Mouse (Mus musculus) Muller cell, postnatal 12 days (primary cell): ENCODE data around the gene Vps13d.

ENCODE experiments used
- DNase-seq: peaks from one replicate; pipeline ENCODE4 v3.0.0-alpha.2; 2015; ENCODE audit errors: inconsistent ontology term

Gene Vps13d

DNA sequence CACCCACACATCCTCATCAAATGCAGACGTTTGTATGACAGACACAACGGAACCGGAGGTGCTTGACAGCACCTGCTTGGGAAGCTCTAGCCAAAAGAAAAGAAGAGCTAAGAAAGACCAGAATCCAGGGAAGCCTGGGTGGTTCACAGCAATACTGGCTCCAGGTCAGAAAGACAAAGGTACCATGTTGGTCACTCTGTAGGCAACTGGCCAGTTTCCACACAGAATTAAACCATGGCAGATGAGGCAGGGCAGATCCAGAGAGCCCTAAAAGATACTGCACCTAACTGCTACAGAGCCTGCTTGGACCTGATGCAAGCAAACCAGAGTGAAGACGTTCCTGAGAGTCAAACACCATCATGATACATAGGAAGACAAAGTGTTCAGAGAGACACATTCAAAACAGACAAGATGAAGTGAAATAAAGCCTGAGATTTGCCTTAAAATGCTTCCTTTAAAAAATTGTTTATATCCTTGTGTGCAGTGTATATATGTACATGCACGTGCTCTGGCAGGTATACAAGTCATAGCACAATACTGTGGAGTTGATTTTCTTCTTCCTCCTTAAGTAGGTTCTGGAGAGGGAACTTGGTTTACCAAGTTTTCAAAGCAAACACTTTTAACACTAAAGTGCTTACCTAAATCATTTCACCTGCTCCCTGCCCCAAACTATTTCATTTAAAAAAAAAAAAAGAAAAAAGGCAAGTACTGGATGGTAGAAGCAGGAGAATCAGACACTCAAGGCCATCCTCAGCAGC, 44.3 kb downstream of the Vps13d start:
- DNase-seq = no peak

GRCm38 (mm10) chr4:145147006-145147961, 47.5 kb downstream of the Vps13d start:
- DNase-seq = no peak

- no peak for DNase-seq
Measured at GRCm38 (mm10) chr4:145143533-145143932, 51.3 kb downstream of the Vps13d start.

DNA sequence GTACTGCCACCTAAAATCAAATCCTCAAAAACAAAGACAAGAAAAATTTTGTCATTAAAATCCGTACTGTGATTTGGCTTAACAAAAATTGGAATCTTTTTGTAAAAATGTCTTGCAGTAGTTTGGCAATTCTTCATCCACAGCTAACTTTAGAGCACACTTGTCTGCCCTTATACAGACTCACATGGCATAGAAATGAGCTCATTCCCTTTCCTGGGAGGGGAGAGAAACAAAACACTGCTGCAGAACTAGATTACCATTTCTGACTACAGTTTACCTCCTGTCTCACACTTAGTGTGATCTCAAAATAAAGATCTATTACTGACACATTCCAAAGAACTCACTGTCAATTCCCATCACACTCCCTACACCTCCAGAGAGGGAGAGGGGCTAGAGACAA, 58.1 kb downstream of the Vps13d start:
- DNase-seq = no peak

DNA sequence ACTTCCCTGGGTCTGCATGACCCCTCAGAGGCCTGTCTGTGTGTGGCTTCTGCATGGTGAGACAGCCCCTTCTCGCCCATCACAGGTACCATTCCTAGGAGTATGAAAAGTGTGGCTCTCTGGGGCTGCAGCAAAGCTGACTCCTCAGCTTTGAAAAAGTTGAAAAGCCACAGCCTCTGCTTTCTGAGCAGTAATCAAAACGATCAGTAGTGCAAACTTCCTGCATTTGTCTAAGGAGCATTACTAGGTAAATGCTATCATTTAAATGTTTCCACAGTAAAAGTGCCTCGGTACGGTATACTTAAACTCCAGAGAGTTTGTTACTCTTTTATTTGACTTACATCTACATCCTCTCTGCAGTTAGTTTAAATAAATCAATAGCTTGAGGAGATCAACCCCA, 59.3 kb downstream of the Vps13d start:
- no peak for DNase-seq

DNA sequence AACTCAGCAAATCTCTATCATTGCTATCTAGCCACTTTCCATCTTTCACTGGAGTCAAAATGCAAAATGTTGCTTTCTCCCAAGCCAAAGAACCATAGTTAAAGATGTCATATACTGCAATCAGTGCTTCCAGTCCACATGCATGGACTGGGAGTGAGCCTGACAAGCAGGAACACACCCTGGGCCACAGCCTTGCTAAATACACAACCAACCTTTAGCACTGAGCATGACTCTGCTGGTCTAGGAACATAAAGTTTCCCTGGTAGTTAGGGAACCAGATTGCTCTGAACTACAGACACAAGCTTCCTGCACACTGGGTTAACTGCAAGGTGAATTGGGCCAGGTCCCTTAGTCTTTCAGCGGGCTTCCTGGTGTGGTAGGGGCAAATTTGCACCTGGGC, 64.0 kb downstream of the Vps13d start:
- no peak for DNase-seq

- no peak for DNase-seq
Measured at GRCm38 (mm10) chr4:145129956-145130548, 64.8 kb downstream of the Vps13d start.

GRCm38 (mm10) chr4:145125463-145126220, 69.2 kb downstream of the Vps13d start:
- DNase-seq = peak; percentile 51

GRCm38 (mm10) chr4:145124419-145124818, 70.4 kb downstream of the Vps13d start:
- DNase-seq = no peak

- no peak for DNase-seq
Measured at GRCm38 (mm10) chr4:145111641-145112040, 83.2 kb downstream of the Vps13d start.

DNA sequence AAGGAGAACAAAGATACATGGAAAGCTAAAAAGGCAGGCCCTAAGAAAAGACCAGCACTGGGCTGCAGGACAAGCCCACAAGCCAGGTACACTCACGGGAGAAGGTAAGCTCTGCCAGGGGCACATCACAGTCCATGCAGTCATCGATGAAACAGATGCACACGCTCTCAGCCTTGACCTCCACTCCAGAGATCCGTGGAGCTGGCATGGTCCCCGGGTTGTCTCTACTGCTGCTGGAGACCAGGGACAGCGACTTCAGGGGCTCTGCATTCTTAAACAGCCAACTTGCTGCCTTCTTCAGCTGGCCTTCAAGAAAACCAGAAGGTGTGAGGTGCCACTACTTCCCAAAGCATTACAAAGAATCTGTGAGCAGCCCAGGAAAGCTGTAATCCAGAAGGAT, 84.1 kb downstream of the Vps13d start:
- no peak for DNase-seq

- DNase-seq = no peak
Measured at GRCm38 (mm10) chr4:145106796-145107195, 88.0 kb downstream of the Vps13d start.

DNA sequence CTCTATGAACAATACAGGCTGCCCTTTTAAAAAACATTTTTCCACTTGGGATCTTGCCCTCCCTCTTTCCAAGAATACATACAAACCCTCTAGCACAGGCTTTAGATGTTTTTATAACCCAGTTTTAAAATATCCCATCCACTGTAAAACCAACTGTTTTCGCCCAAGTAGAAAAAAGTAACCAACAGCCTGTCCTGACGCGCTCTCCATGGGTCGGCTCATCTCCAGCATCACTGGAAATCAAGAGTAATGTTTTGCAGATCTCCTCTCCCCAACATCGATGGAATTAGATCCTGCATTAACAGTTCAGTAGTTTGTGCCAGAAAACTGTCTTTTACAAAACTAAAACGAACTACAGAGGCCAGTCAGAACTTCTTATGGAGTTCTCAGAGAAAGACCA, 89.5 kb downstream of the Vps13d start:
- DNase-seq = no peak

- DNase-seq = no peak
Measured at GRCm38 (mm10) chr4:145104917-145105316, 89.9 kb downstream of the Vps13d start.

DNA sequence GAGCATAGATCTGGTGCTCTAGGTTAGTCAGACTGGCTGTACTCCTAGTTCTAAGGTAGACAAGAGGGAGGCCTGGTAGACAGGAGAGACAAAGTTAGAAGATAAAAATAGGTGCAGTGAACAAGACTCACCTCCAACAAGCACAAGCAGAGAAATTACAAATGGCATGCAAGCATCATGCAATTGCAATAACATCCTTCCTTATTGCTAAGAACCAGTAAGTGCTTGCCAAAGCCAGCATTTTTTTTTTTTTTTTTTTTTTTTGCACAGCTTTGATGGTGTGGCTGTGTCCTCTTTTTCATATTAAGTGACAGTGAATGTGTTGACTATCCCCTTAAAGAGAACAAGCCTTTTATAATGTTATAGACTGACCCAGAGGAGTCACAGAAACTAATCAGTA, 91.2 kb downstream of the Vps13d start:
- DNase-seq = no peak

GRCm38 (mm10) chr4:145101823-145102718, 92.7 kb downstream of the Vps13d start:
- peak; percentile 91 for DNase-seq

GRCm38 (mm10) chr4:145099853-145100252, 95.0 kb downstream of the Vps13d start:
- no peak for DNase-seq

- DNase-seq = no peak
Measured at GRCm38 (mm10) chr4:145099344-145099743, 95.5 kb downstream of the Vps13d start.

DNA sequence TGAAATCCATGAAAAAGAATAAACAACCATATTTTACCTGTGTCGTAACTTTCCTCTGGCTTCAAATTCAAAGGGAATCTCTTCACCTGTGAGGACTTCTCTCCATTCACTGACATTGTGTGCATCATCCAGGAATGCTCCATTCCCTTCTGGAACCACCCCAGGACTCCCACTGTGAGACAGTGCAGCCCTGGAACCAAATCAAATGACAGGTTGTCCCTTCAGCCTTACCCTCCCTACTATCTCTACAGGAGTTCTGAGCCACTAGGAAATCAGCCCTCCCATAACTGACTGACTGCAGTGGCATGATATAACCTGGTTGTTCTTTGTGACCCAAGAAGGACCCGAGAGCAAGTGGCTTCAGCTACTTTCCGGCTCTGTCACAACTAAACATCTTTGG, 96.8 kb downstream of the Vps13d start:
- DNase-seq = no peak

DNA sequence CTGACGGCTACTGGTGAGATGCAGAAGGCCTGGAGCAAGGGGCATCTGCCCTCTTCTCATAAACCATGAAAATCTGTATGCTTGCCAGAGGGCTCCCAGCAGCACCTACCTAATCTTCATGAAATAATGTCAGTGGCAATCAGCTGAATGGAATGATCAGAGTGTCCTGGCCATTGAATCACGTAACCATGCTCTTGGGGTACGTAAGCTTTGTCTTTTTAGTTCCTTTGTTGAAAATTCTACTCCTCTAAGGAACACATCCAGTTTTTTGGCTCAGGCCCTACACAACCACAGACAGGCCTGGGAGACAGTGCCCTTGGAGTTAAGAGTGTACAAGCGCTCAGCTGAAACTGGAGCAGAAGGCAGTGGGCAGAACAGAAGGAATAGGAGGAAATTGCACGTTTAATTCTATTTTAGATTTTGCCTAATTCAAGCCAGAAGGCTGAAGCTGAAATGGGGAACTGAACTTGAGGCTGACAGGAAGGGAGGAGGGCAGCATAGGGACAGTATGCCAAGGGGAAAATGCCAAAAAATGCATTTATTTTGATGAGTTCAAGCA, 98.2 kb downstream of the Vps13d start:
- DNase-seq = no peak
